Mouse (Mus musculus) natural killer cell, adult 2 months (primary cell): ENCODE data around the gene Cacna2d1.

ENCODE experiments used
- DNase-seq, 2 experiments: peaks; one replicate each; pipeline ENCODE4 v3.0.0; 2022; ENCODE audit warnings: low spot score in 2 of 2

Cacna2d1 gene

GRCm38 (mm10) chr5:15983354-15983753, 48.9 kb downstream of the Cacna2d1 start:
- no peak for DNase-seq

- DNase-seq = no peak
Observed at GRCm38 (mm10) chr5:15985228-15985858, 50.9 kb downstream of the Cacna2d1 start.

- no peak for DNase-seq
Observed at GRCm38 (mm10) chr5:15985901-15986300, 51.4 kb downstream of the Cacna2d1 start.

- DNase-seq = no peak
Observed at GRCm38 (mm10) chr5:15991428-15992139, 57.1 kb downstream of the Cacna2d1 start.

GRCm38 (mm10) chr5:15993252-15993944, 58.9 kb downstream of the Cacna2d1 start:
- no peak for DNase-seq

- DNase-seq = no peak
Observed at GRCm38 (mm10) chr5:15997190-15997589, 62.7 kb downstream of the Cacna2d1 start.

GRCm38 (mm10) chr5:15997769-15998168, 63.3 kb downstream of the Cacna2d1 start:
- DNase-seq = no peak

- no peak for DNase-seq
Observed at GRCm38 (mm10) chr5:16000917-16001316, 66.4 kb downstream of the Cacna2d1 start.

- DNase-seq = no peak
Observed at GRCm38 (mm10) chr5:16002431-16003063, 68.1 kb downstream of the Cacna2d1 start.

- DNase-seq = no peak
Observed at GRCm38 (mm10) chr5:16004305-16004704, 69.8 kb downstream of the Cacna2d1 start.

- DNase-seq = no peak
Observed at GRCm38 (mm10) chr5:16006964-16007363, 72.5 kb downstream of the Cacna2d1 start.

GRCm38 (mm10) chr5:16013649-16014048, 79.2 kb downstream of the Cacna2d1 start:
- no peak for DNase-seq

- no peak for DNase-seq
Observed at GRCm38 (mm10) chr5:16014392-16014791, 79.9 kb downstream of the Cacna2d1 start.

- no peak for DNase-seq
Observed at GRCm38 (mm10) chr5:16024626-16025417, 90.3 kb downstream of the Cacna2d1 start.

GRCm38 (mm10) chr5:16028881-16029280, 94.4 kb downstream of the Cacna2d1 start:
- no peak for DNase-seq

GRCm38 (mm10) chr5:16029481-16029880, 95.0 kb downstream of the Cacna2d1 start:
- DNase-seq = no peak

- DNase-seq = no peak
Observed at GRCm38 (mm10) chr5:16033569-16033968, 99.1 kb downstream of the Cacna2d1 start.

- no peak for DNase-seq
Observed at GRCm38 (mm10) chr5:16035259-16035658, 100.8 kb downstream of the Cacna2d1 start.

GRCm38 (mm10) chr5:16045147-16045878, 110.8 kb downstream of the Cacna2d1 start:
- no peak for DNase-seq

GRCm38 (mm10) chr5:16047452-16048191, 113.1 kb downstream of the Cacna2d1 start:
- no peak for DNase-seq
